Mouse (Mus musculus): ENCODE data around the gene Tdgf1.

DNA sequence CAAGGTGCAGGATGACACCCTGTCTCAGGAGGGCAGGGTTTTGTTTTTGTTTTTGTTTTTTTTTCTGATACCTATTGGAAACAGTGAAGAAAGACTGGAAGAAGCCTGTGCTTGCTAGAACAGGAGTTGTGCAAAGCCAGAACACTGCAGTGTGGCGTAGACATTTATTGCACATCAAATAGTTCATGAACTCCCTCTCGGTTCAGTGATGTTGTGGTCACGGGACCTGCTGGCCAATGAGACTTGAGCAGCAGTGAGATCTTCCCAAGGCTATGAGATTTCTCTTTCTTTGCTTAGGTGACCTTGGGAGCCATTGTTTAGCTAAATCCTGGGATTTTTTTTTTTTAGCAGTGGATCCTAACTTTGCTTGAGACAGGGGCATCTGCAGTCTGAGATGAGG, 42.1 kb upstream of the Tdgf1 start:
- no peak for TF ChIP-seq CTCF (IDR thresholded peaks at IDR 0.05; ENCODE audit: low read depth, low read length)
- TF ChIP-seq POLR2A (IDR thresholded peaks at IDR 0.05; ENCODE audit: borderline replicate concordance, low read depth, low read length), result no peak

Measured in bone marrow macrophage, adult 2 months (primary cell).